Mouse (Mus musculus) neural tube, embryonic 13.5 days (tissue): ENCODE measurements around the gene Atg101. TPM values are rescaled to one million over a fixed set of nuclear protein-coding genes. Genes with fewer than 3 reads are reported as not detected.

Source experiments
- ATAC-seq: fragments of 200-750 bp; cut with Nextera tagmentation; 2 replicates; pipeline ENCODE4 v1.8.0; 2017; ENCODE audit warnings: low read depth, mild to moderate bottlenecking, moderate TSS enrichment, moderate library complexity
- H3K27ac ChIP-seq: fragments of 300-500 bp; sonication (generic); replicated peaks from 2 replicates; pipeline ENCODE4 v1.5.1; 2015; ENCODE audit warnings: moderate library complexity, mild to moderate bottlenecking, inconsistent platforms
- H3K27me3 ChIP-seq: fragments of 300-500 bp; sonication (generic); 2 replicates; pipeline ENCODE4 v1.6.1; 2015; ENCODE audit warnings: mild to moderate bottlenecking, inconsistent platforms
- H3K36me3 ChIP-seq: fragments of 300-500 bp; sonication (generic); 2 replicates; pipeline ENCODE4 v1.6.1; 2015; ENCODE audit warnings: mild to moderate bottlenecking, inconsistent platforms
- H3K4me1 ChIP-seq: fragments of 300-500 bp; sonication (generic); replicated peaks from 2 replicates; pipeline ENCODE4 v1.6.1; 2015; ENCODE audit warnings: inconsistent platforms
- H3K4me2 ChIP-seq: fragments of 300-500 bp; sonication (generic); 2 replicates; pipeline ENCODE4 v1.6.1; 2015; ENCODE audit warnings: inconsistent platforms, mild to moderate bottlenecking, moderate library complexity
- H3K4me3 ChIP-seq: fragments of 300-500 bp; sonication (generic); 2 replicates; pipeline ENCODE4 v1.5.1; 2015; ENCODE audit warnings: mild to moderate bottlenecking, inconsistent platforms
- H3K9ac ChIP-seq: fragments of 300-500 bp; sonication (generic); 2 replicates; pipeline ENCODE4 v1.6.1; 2015; ENCODE audit warnings: moderate library complexity, mild to moderate bottlenecking, inconsistent platforms
- H3K9me3 ChIP-seq: fragments of 300-500 bp; sonication (generic); 2 replicates; pipeline ENCODE4 v1.6.1; 2016; ENCODE audit warnings: inconsistent platforms
- WGBS: fragments of 180-500 bp; shearing (Covaris S2); methylation state at CpG from one replicate; pipeline ENCODE4 v1.1.7; 2015; 5-methylcytosine and 5-hydroxymethylcytosine counted together
- polyA plus RNA-seq: library from polyadenylated mRNA; unstranded; fragments of >200 nt; fragmentation: Nextera tagmentation; extraction: Ambion mirVana; gene quantifications from 2 replicates; pipeline ENCODE4 v1.2.1, GENCODE M21; 2015

Atg101 gene
- polyA plus RNA-seq, 1 experiment from 2014 or later, result 84.7 TPM

- no peaks in the 10 kb centered on the region for H3K9me3 ChIP-seq
- H3K4me3 ChIP-seq, result no peak overlapping the region
- no peaks in the 10 kb centered on the region for H3K36me3 ChIP-seq
- H3K27ac ChIP-seq, result no peak overlapping the region
- 72% methylated on average over 3 of the region's 3 CpGs for WGBS
- H3K4me1 ChIP-seq, result peaks cover 19% of the 10 kb centered on the region
- no peaks in the 10 kb centered on the region for H3K27me3 ChIP-seq
- ATAC-seq, result no peak
- H3K9ac ChIP-seq, result no peak overlapping the region
- H3K4me2 ChIP-seq, result no peak overlapping the region
Observed at GRCm38 (mm10) chr15:101244012-101244411, 40.1 kb upstream of the Atg101 start.

- peak overlapping the region; percentile 46 for H3K4me3 ChIP-seq
- no peaks in the 10 kb centered on the region for H3K27me3 ChIP-seq
- ATAC-seq, result peak; percentile 98
- peak overlapping the region; percentile 55 for H3K4me2 ChIP-seq
- peak overlapping the region; percentile 66 for H3K9ac ChIP-seq
- peak overlapping the region; percentile 78 for H3K27ac ChIP-seq
- no peaks in the 10 kb centered on the region for H3K9me3 ChIP-seq
- WGBS, result 2% methylated on average over 56 of the region's 56 CpGs
- no peaks in the 10 kb centered on the region for H3K36me3 ChIP-seq
- H3K4me1 ChIP-seq, result peaks cover 11% of the 10 kb centered on the region
Observed at GRCm38 (mm10) chr15:101246231-101247154, 37.6 kb upstream of the Atg101 start.

- 89% methylated on average over 1 of the region's 1 CpGs for WGBS
- Histone ChIP-seq H3K4me1 (peaks cover 11% of the 10 kb centered on the region), H3K4me3 (no peak overlapping the region), H3K9ac (peak overlapping the region; percentile 61; the same call in 1 of the 2 replicates), H3K27me3 (no peaks in the 10 kb centered on the region), H3K4me2 (peak overlapping the region; percentile 55), H3K27ac (no peak overlapping the region; the same call in 1 of the 2 replicates), H3K36me3 (no peaks in the 10 kb centered on the region), H3K9me3 (no peaks in the 10 kb centered on the region)
- no peak for ATAC-seq
Observed at GRCm38 (mm10) chr15:101247155-101247498, 36.9 kb upstream of the Atg101 start.

- H3K9ac ChIP-seq, result no peak overlapping the region
- H3K9me3 ChIP-seq, result no peaks in the 10 kb centered on the region
- 67% methylated on average over 5 of the region's 5 CpGs for WGBS
Observed at GRCm38 (mm10) chr15:101248029-101248710, 35.9 kb upstream of the Atg101 start.

GRCm38 (mm10) chr15:101250220-101250800 is 33.8 kb upstream of the Atg101 start:
- no peak overlapping the region for H3K9ac ChIP-seq
- H3K36me3 ChIP-seq, result no peaks in the 10 kb centered on the region
- no peaks in the 10 kb centered on the region for H3K9me3 ChIP-seq
- H3K27me3 ChIP-seq, result 0 out of 2 replicates have a peak, but pooled peaks cover 6% of the 10 kb centered on the region
- no peak overlapping the region for H3K27ac ChIP-seq
- H3K4me2 ChIP-seq, result no peak overlapping the region
- no peak overlapping the region for H3K4me3 ChIP-seq
- 81% methylated on average over 9 of the region's 9 CpGs for whole genome bisulfite sequencing
- ATAC-seq, result no peak
- H3K4me1 ChIP-seq, result peaks cover 25% of the 10 kb centered on the region

More at GRCm38 (mm10) chr15:101248029-101248710, 35.9 kb upstream of the Atg101 start:
- peaks cover 11% of the 10 kb centered on the region for H3K4me1 ChIP-seq
- H3K4me2 ChIP-seq, result no peak overlapping the region
- H3K36me3 ChIP-seq, result no peaks in the 10 kb centered on the region
- no peak overlapping the region for H3K4me3 ChIP-seq
- no peak for ATAC-seq
- H3K27ac ChIP-seq, result 0 out of 2 replicates have a peak overlapping the region, but pooled peaks have one; percentile 1
- H3K27me3 ChIP-seq, result 0 out of 2 replicates have a peak, but pooled peaks cover 5% of the 10 kb centered on the region

- no peak for ATAC-seq
- H3K9ac ChIP-seq, result no peak overlapping the region
- 92% methylated on average over 5 of the region's 5 CpGs for WGBS
- no peak overlapping the region for H3K27ac ChIP-seq
- H3K36me3 ChIP-seq, result no peaks in the 10 kb centered on the region
- 0 out of 2 replicates have a peak, but pooled peaks cover 6% of the 10 kb centered on the region for H3K27me3 ChIP-seq
- no peaks in the 10 kb centered on the region for H3K9me3 ChIP-seq
- no peak overlapping the region for H3K4me2 ChIP-seq
- peaks cover 18% of the 10 kb centered on the region for H3K4me1 ChIP-seq
- no peak overlapping the region for H3K4me3 ChIP-seq
Observed at GRCm38 (mm10) chr15:101251930-101252329, 32.1 kb upstream of the Atg101 start.

GRCm38 (mm10) chr15:101252614-101253013 is 31.5 kb upstream of the Atg101 start:
- ATAC-seq, result no peak
- Histone ChIP-seq H3K4me1 (peaks cover 14% of the 10 kb centered on the region), H3K27me3 (0 out of 2 replicates have a peak, but pooled peaks cover 6% of the 10 kb centered on the region), H3K9ac (no peak overlapping the region), H3K4me2 (no peak overlapping the region), H3K9me3 (no peaks in the 10 kb centered on the region), H3K4me3 (no peak overlapping the region), H3K27ac (no peak overlapping the region), H3K36me3 (no peaks in the 10 kb centered on the region)
- WGBS, result 90% methylated on average over 6 of the region's 6 CpGs

- Histone ChIP-seq H3K36me3 (no peaks in the 10 kb centered on the region), H3K9ac (peak overlapping the region; percentile 89), H3K9me3 (no peaks in the 10 kb centered on the region), H3K4me3 (peak overlapping the region; percentile 63), H3K4me2 (peak overlapping the region; percentile 82), H3K27me3 (0 out of 2 replicates have a peak, but pooled peaks cover 6% of the 10 kb centered on the region), H3K27ac (peak overlapping the region; percentile 50), H3K4me1 (peaks cover 14% of the 10 kb centered on the region)
- WGBS, result 40% methylated on average over 3 of the region's 3 CpGs
- peak; percentile 7 for ATAC-seq
Observed at GRCm38 (mm10) chr15:101253563-101253885, 30.5 kb upstream of the Atg101 start.

GRCm38 (mm10) chr15:101253886-101254795 is 29.9 kb upstream of the Atg101 start, which contains the start of gene Nr4a1:
TSS of gene Nr4a1 (plus strand) at chr15:101254269.
- under 1% methylated on average over 80 of the region's 82 CpGs for WGBS
- H3K36me3 ChIP-seq, result no peaks in the 10 kb centered on the region
- no peaks in the 10 kb centered on the region for H3K9me3 ChIP-seq
- H3K27ac ChIP-seq, result peak within 1 kb of the TSS; percentile 50
- ATAC-seq, result peak; percentile 47
- peak within 1 kb of the TSS; percentile 82 for H3K4me2 ChIP-seq
- peaks cover 14% of the 10 kb centered on the region for H3K4me1 ChIP-seq
- peak within 1 kb of the TSS; percentile 89 for H3K9ac ChIP-seq
- H3K4me3 ChIP-seq, result peak within 1 kb of the TSS; percentile 63
- 0 out of 2 replicates have a peak, but pooled peaks cover 6% of the 10 kb centered on the region for H3K27me3 ChIP-seq

- H3K4me3 ChIP-seq, result no peak overlapping the region
- WGBS, result 87% methylated on average over 7 of the region's 7 CpGs
- H3K27me3 ChIP-seq, result 0 out of 2 replicates have a peak, but pooled peaks cover 6% of the 10 kb centered on the region
- no peak overlapping the region for H3K4me2 ChIP-seq
- H3K9ac ChIP-seq, result no peak overlapping the region
- peaks cover 21% of the 10 kb centered on the region for H3K4me1 ChIP-seq
- ATAC-seq, result no peak
- no peaks in the 10 kb centered on the region for H3K9me3 ChIP-seq
- H3K36me3 ChIP-seq, result no peaks in the 10 kb centered on the region
- no peak overlapping the region for H3K27ac ChIP-seq
Observed at GRCm38 (mm10) chr15:101255842-101256462, 28.1 kb upstream of the Atg101 start.
